Mouse (Mus musculus): ENCODE data around the gene Scgb1a1.

The Scgb1a1 gene

GRCm38 (mm10) chr19:9043123-9043522 is 44.6 kb downstream of the Scgb1a1 start:
- no peak for DNase-seq (ENCODE audit: low read depth, low spot score)

- no peak for DNase-seq (ENCODE audit: low read depth, low spot score)
These were observed 46.7 kb downstream of the Scgb1a1 start for GRCm38 (mm10) chr19:9041074-9041473.

GRCm38 (mm10) chr19:9040649-9041048 is 47.1 kb downstream of the Scgb1a1 start:
- no peak for DNase-seq (ENCODE audit: low read depth, low spot score)

GRCm38 (mm10) chr19:9039928-9040327 is 47.8 kb downstream of the Scgb1a1 start:
- DNase-seq (ENCODE audit: low read depth, low spot score): no peak

- DNase-seq (ENCODE audit: low read depth, low spot score): no peak
These were observed 48.5 kb downstream of the Scgb1a1 start for GRCm38 (mm10) chr19:9039266-9039665.

GRCm38 (mm10) chr19:9038136-9038535 is 49.6 kb downstream of the Scgb1a1 start:
- DNase-seq (ENCODE audit: low read depth, low spot score): no peak

- DNase-seq (ENCODE audit: low read depth, low spot score): no peak
These were observed 52.7 kb downstream of the Scgb1a1 start for GRCm38 (mm10) chr19:9035101-9035500.

- DNase-seq (ENCODE audit: low read depth, low spot score): no peak
These were observed 53.3 kb downstream of the Scgb1a1 start for GRCm38 (mm10) chr19:9034480-9034879.
